Mouse (Mus musculus): ENCODE measurements around the gene Fxyd4.

DNA sequence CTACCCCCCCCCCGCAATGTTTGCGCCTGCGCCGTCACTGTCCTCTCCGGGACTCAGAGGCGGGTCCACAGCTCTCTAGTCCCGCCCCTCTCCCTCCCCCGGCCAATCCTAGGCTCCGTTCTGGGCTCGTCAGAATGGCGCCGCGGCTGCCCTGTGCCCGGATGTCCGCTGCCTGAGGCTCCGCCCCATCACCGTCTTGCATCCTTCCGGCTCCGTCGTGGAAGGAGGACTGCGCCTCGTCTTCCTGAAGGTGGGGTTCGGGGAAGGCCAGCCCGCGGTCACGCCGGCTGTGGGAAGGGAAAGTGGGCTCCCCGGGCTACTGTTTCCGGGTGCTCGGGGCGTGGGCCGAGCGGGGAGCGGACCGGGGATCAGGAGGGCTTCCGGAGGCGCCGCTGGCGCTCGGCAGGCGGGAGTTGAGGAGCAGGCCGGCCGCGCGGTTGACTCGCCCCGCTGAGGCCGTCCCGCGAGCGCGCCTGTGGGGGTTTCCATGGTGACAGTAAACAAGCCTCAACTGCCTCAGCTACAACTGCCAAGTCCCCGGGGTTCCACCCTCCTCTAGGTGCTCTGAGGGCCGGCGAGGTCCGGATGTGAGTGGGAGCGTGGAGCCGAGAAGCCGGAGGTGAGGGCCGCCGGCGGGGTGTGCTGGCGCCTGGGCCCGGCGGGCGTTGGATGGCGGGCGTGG lies 30.8 kb downstream of the Fxyd4 start:
- TF ChIP-seq CTCF (IDR thresholded peaks at IDR 0.05; ENCODE audit: control insufficient read depth, insufficient read depth, low read length) (no peak), POLR2A (IDR thresholded peaks at IDR 0.05; ENCODE audit: borderline replicate concordance, control insufficient read depth, low read depth, low read length) (peak; percentile 85; the same call in 1 of the 2 replicates)
